Mouse (Mus musculus) granulocyte monocyte progenitor cell, adult 5-6 weeks (primary cell): Measurements from ENCODE around the gene Plcb4. TPM values are rescaled to one million over a fixed set of nuclear protein-coding genes. Genes with fewer than 3 reads are reported as not detected.
"Not testable (repeated sequence)": the region's sequence is repeated elsewhere in the genome, so short reads cannot be mapped to it uniquely, and the experiment has no call there.

Experiments
- ATAC-seq: replicated peaks from 2 replicates; pipeline ENCODE4 v1.8.0; 2016; ENCODE audit warnings: mild to moderate bottlenecking, moderate TSS enrichment, inconsistent platforms; ENCODE audit not compliant: poor library complexity, severe bottlenecking
- total RNA-seq, 2 experiments: library from RNA; stranded (forward) in 1 of 2; stranded (reverse) in 1 of 2; fragments of 200-712, 200-1000 nt in 1 of 2; fragments of >200 nt in 1 of 2; fragmentation: Nextera tagmentation in 1 of 2; gene quantifications; 2 replicates each; pipeline ENCODE4 v1.2.3; 2014 to 2017

The Plcb4 gene
- total RNA-seq, 2 experiments from 2014 or later, result 11.3 to 20.8 TPM

DNA sequence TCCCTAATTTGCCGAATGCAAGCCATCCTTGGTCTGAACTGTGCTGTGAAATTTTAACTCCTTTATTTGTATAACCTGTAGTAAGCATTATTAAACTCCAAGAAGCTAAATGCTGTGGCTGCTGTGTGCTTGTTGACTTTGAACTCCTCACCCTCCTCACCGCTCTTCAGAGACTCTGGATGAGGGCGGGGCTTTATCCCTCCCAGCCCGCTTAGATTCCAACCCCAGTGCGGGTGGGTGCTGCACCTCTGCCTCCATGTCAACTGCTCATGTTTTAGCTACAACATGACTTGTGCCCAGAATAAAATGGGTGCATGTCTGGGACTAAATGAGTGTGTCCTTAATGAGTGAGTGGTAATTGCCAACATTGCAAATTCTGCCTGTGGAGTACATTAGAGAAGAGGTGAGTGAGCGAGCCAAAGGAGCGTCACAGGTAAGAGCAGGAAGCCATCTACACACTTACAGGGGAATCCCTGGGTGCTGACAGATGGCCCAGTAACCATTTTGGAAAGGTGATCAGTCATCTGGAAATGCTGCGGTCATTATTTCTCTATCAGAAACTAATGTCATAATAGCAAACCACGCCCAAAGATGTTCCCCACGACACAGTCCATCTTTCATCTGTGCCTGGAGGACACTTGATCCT, 13.8 kb downstream of the Plcb4 start:
- ATAC-seq, result no peak

DNA sequence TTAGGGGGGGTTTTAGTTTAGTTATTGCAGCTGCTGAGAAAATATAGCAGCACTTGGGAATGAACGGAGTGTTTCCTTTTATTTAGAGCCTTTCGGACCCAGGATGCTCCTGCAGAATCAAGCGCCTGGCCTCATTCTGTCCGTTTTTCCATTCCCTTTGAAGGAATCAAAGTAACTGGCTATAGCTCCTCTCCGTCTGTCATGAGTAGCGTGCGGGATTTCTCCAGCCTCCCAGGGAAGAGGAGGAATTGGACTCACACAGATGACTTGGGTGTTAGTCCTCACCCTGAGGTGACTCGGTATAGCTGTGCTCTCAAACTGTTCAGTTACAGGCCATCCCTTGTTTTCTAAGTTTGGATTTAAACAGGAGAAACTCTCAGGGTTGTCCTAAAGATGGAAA, 14.8 kb downstream of the Plcb4 start:
- ATAC-seq, result no peak

DNA sequence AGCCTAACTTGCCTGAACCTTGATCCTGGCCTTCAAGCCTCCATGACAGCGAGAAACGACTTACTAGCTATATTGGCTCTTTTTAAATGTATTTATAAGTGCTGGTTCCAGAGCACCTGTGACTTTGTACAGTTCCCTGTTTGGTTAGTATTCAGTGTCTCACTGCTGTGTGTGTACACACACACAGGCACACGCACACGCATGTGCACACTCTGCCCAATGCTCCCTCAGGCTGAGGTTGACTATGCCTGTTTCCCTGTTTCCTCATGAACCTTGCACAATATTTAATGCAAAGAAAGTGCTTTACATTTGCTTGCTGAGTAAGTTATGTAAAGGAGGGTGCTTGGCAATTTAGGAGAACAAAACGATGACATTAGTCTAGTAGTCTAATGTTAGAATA, 16.5 kb downstream of the Plcb4 start:
- ATAC-seq, result peak; percentile 42

DNA sequence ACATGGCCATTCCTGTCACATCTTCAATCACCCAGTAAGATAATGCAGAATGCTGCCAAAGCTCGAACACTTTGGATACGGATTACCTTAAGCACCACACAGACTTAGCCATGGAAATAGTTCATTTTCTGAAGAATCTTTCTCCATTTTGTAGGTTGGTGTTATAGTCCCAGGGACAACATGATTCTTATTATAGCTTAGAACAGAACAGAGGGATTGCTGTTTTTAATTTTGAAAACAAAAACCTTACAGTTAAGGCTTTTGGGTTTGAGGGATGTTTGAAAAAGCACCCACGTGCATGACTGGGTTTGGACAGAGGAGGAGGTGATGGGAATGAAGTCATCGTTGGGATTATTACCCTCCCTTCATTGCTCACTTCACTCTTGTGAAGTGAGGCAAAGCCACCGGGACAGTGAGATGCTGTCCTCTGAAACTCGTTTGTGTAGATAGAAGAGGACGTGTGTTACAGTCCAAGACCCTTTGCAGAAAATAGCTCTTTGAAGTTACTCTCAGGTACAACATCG, 18.2 kb downstream of the Plcb4 start:
- ATAC-seq, result no peak

DNA sequence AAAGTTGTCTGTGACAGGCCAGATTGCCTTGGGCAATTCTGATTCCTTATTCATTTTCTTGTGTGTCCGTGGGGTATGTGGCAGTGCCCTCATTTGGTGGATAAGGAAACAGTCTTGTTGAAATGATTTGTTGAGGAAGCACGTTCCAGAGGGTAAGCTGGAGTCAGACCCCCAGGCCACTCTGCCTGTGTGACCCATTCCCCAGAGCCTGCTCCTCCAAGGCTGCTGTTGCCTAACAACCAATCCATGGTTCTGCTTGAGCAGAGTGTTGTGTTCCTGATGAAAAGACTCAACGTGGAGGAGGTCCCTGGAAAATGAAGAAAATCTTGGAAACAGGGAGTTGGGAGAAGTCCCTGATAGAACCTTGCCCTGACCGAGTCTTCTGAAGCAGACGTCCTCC, 18.8 kb downstream of the Plcb4 start:
- ATAC-seq, result no peak

DNA sequence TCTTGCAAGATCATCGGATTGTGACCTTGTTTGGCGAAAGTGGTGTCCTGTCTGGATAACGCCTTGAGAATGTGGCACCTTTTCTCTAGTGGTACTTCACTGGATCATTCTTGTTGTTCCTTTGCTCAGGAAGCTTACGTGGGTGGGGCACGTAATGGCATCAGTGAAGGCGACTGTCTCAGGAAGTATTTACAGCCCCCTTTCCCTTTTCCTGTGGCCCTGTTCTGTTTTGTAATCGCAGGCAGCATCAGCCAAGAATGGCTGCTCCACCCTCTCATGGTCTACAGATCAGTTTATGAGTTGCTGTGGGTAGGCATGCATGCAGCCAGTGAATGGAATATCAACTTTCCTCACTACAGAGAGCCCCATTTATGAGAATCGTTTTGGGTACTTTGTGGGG, 21.2 kb downstream of the Plcb4 start:
- no peak; the same call in 1 of the 2 replicates for ATAC-seq

DNA sequence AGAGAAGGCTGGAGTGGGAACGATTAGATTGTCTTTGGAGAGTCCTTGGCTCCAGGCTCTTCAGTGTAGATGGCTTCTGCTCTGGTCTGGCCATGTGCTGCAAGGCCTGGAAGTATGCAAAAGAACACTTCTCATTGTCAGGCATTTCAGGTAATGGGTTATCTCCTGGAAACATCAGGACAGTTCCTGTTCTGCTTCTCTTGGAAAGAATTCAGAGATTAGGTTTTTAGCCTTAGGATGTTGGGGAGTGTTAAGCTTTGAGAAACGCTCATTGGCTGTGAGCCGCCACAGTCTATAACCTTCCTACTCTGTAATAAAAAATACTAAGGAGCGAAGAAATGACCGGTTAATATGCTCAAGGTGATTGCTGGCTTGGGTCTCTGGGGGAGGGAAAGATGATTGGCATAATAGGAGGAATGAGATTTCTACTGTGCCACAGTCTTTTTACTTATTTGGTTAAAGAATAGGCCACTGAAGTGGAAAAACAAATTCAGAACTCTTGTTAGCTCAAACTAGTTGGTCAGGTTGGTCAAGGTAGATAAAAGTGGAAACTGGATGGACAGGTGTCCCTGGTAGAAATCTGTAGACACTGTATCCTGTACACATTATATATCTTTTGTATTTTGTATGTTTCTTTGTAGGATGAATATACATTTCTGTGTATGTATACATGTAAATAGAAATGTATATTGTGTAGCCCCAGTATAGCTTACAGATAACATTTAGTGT, 21.8 kb downstream of the Plcb4 start:
- ATAC-seq, result no peak

DNA sequence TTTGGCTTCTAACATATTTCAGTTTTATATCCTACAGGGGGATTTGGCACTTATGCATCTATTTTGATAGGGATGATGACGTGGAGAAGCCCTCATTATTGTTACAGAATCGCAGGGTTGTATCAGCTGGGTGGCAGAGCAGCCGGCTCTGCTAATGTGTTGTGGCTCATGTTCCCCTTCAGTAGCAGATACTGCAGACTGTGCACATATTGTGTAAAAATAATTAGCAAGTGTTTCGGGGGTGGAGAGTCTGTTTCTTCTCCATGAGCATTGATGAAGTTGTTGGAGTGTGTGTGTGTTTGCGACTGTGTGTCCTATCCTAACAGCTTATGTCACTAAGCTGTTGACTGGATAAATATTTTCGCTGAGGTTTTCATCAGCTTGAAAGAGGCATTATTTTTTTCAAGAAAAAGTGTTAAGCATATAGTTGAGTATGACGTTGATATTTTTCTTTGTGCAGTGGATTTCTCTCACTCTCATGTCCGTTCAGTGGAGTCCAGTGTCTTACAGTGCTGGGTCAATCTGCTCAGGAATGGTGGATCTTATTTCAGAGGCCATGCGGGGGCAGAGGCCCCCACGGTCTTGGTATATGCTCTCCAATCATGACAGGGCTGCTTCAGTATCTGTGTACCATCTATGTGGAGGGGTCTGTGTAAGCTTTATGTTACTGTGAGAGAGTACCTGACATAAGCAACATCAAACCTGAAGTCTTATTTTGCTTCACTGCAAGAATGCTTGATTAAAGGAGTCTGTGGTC, 25.1 kb downstream of the Plcb4 start:
- no peak for ATAC-seq

DNA sequence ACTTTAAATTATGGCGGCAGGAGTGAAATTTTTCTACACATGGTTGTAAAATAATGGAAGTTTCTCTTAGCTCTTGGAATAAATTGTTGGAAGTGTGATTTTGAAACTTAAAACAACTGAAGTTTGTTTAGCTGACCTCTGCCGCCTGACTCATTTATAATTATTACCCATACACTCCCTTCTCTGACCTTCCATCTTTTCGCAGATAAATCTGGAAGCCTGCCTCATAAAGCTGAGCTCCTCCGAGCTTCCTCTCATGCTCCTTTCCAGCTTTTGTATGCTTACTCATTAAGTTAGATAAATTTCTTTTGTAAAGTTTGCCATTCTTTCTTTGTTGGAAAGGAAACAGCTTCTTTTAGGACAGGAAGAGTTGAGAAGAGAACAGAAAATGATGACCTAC, 27.9 kb downstream of the Plcb4 start:
- ATAC-seq, result no peak

DNA sequence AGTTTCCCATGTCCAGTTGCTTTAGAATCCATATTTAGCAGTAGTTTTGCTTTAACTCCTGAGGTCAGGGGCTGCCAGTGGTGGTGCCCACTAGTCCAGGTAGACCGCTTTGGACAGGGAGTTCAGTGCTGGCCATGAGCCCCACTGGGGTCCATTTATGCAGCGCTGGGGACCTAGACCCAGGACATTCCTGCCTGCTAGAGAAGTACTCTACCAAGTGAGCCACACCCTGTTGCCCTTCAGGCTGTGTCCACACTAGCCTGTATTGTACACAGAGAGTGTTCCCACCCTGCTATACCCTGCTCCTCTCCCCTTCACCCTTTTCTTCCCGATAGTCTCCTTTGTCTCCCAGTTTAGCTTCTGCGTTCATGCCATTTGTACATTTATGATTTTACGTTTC, 28.8 kb downstream of the Plcb4 start:
- ATAC-seq, result no peak

DNA sequence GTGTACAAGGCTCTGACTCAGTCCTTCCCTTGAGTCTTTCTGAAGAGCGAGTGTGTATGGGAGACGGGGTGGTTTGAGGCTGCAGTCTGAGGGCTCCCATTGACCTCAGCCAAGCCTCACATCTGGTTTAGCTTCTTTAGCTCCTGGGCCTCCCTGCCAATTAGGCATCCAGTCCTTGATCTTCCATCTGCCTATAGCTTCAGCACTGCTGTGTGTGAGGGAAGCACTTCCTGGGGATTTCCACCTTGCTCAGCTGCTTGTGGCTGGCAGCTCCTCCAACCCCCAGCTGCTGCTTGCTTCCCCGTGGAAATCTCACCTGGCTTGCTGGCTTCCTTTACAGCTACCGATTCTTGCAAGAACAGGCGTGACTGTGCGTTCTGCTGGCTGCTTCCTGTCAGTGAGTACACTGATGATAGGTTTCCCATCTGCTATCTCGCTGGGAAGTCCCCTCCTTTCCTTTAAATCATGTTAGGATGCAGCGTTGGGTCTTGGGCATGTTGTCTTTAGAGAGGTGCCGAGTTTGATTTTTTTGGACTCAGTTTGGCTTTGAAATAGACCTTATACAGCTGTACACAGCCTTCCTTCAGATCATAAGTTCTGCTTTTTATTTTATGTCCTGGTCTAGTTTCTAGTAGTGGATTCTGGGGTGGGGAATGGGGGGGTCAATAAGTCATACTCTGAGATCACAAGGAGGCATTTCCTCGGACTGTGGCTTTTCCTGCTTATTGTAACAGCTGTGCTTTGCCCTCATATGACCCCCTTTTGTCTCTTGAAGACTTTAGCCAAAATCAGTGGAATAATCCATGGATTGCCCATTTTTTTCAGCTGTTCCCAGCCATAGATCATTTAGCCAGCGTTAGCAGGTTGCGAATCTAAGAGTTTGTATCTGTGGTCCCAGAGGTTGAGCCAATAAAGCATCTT, 34.0 kb downstream of the Plcb4 start:
- ATAC-seq, result peak; percentile 77

DNA sequence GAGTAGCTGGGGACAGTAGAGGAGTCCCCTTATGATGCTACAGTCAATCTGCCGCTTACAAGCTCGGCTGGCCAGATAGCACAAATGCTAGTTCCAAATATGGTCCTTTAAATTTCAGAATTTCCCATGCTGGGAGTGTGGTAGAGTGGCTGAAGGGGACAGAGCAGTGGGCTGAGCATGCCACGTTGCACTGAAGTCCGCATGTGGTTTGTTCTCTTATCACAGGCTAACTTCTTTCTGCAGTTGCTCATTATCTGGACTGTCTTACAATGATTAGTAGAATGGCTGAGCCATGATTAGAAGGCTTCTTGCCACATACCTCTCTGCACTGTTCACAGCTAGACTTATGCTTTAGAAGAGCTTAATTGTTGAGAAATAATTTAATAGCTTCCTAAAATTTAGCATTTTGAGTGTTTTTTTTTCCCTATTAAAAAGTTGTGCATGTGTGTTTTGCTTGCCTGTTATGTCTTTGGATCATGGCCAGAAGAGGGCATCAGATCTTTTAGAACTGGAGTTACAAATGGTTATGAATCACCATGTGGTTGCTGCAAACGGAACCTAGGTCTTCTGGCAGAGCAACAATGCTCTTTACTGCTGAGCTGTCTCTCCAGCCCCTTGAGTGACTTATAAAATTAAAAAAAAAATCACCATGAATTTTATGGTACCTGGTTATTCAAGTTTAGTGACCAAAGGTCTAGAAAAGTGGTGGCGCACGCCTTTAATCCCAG, 42.0 kb downstream of the Plcb4 start:
- peak; percentile 68 for ATAC-seq

DNA sequence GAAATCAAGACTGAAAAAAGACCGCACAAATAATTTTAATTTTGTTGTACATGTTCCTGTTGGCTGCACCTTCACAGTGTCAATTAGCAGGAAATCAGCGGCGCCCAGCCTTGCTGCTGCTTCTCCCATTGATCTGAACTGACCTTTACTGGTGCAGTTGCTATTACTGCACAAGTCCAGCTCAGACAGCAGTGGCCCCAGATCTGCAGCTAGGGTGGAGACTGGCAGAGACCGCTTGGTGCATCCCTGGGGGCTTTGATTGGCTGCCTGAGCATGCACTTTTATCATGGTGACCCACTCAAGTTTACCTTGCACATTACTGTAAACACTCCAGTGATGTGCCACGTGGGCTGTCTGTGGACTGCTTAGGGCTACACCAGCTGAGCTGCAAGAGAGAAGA, 45.9 kb downstream of the Plcb4 start:
- ATAC-seq, result no peak

DNA sequence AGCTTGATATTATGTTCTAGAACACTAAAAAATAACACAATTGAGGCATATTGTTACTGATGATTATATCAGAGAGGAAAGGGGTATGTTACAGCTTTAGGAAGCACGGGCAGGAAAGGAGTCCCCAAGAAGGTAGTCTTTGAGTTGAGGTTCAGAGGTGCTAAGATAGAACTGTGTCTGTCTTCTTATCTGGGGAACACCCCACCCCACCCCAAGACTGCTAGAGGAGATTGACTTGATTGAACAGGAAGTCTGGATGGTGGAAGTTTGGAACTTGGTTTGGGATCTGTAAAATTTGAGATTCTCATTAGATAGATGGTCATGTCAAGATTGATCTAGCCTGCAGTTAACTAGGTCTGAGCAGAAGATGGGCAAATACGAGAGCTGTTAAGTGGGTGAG, 48.5 kb downstream of the Plcb4 start:
- ATAC-seq, result no peak

DNA sequence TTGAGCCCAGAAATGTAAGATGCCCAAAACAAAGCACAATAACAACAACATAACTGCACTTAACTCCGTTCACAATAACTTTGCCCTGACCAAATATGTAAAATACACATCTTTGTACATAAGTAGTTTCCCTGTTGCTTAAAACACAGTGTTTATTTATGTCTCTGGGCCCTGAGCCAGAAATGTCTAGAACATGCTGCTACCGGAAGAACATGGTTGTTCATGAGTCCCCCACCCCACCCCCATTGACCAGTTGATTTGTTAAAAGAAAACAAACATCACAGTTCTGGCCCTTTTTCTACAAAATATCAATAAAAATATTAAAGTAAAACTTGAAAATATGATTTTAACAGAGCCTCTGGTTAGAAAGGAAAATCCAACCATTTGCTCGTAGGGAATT, 49.6 kb downstream of the Plcb4 start:
- no peak for ATAC-seq

DNA sequence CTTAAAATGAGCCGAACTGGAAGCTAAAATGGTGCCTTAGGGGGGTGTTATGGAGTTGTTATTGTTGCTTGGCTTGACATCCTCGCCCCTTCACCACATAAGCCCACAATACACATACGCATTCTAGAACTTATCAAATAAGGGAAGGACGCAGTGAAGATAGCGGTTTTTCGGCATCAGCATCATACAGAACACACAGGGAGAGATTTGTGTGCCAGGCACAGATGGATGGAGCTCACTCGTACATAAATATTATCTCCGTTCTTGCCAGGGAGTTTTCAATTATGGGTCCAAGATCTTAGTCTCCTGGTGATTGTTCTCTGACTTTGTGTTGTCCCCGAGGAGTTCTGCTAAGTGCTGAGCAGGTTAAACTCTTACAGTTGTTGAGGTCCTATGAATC, 50.0 kb downstream of the Plcb4 start:
- ATAC-seq, result no peak

DNA sequence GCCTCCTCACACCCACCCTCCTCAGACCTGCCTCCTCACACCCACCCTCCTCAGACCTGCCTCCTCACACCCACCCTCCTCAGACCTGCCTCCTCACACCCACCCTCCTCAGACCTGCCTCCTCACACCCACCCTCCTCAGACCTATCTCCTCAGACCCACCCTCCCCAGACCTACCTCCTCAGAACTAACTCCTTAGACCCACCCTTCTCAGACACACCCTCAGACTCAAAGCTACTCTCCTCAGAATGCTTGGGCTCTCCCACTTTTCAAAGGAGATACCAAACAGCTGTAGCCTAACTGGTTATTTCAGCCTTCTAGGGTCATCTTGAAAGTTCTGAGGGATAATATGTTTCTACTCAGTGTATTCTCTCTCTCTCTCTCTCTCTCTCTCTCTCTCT, 50.9 kb downstream of the Plcb4 start:
- not testable (repeated sequence) for ATAC-seq

DNA sequence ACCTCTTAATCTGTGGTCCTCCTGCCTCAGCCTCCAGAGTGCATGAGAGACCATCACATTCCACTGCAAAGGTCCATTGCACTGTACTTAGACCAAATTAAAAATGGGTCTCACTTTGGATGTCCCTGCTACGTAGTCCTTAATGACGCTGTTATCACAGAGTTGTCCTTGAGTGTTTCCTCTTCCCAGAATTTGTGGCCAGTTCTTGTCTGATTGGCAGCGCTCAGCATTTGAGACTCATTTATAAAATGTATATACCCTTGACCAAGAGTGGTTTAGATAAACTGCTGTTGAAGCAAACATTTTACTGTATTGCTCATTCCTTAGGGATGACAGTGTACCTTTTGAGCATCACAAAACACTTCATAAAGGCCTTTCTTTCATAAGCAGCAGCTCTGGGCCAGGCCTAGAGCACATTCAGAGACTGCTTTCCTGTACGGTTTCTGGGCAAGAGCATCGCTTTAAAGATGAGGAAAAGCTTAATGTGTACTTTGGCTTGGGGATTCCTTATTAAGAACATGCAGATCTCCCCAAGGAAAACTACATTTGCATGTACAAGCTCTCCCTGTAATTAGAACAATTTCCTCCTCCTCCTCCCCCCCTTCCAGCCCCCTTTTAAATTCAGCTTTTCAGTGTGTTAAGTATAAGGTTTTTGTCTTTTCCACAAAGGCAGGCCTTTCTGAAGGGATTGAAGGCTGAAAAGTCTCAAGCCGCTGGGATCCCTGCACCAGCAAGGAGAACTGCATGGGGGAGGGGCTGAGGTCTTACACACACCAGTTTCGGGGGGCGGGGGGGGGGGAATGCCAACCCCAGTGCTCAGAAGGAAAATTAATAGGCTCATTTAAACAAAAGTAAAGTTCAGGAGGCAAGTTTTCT, 52.5 kb downstream of the Plcb4 start:
- ATAC-seq, result no peak

DNA sequence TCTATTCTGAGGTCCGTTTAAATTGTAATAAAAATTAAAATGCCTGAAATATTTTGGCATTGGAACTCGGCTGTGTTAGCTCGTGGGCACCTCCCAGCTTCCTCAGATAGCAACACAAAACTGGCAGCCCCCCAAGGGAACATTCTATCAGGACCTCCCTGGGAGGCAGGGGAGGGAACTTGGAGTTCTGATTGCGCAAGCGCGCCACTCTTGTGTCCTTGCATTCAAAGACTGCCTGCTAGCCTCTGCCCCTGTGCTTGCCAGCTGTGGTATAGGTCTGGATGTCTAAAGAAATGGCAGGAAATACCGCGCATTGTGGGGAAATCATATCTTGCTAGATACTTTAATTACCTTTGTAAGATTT, 53.1 kb downstream of the Plcb4 start:
- ATAC-seq, result peak; percentile 99
